Mouse (Mus musculus): ENCODE measurements around the gene Itgb2.

DNA sequence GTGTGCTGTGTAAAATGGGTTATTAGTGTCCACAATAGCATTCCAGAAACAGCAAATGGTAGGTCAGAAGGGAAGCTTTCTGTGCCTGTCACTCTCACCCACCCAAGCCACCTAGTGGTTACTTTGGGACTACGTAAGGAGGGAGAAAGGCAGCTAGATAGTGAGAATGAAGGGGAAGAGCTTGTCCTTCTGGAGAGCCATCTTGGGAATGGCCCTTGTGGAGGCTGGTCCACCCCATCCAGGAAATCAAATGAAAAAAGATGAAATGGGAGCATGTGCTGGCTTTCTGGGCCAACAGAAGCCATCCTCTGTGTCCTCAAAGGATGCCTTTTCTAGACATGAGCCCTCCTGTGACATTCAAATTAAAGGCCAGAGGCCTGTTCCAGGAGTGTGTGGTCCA lies 75.3 kb downstream of the Itgb2 start:
- TF ChIP-seq POLR2A (IDR thresholded peaks at IDR 0.05; ENCODE audit: control insufficient read depth, extremely low read depth, insufficient read depth, low read length, poor library complexity) (no peak), CTCF (IDR thresholded peaks at IDR 0.05; ENCODE audit: borderline replicate concordance, control insufficient read depth, extremely low read depth, insufficient read depth, low read length, poor library complexity) (no peak)

Measured in thymus, adult 2 months (tissue).